Mouse (Mus musculus) lung, adult 2 months (tissue): ENCODE results near the gene Prr22. TPM values are rescaled to one million over a fixed set of nuclear protein-coding genes. Genes with fewer than 3 reads are reported as not detected.

ENCODE experiments used
- DNase-seq: peaks from one replicate; pipeline ENCODE4 v3.0.0; 2022
- H3K4me1 ChIP-seq: fragments of 200-500 bp; 2 replicates; pipeline ENCODE4 v1.6.1; 2011; ENCODE audit warnings: low read length; ENCODE audit not compliant: control insufficient read depth, insufficient read depth
- H3K4me3 ChIP-seq: fragments of 200-500 bp; replicated peaks from 2 replicates; pipeline ENCODE3; 2011; ENCODE audit warnings: low read depth, mild to moderate bottlenecking, control low read depth, low read length; ENCODE audit errors: extremely low read depth
- CTCF ChIP-seq: fragments of 200-500 bp; IDR thresholded peaks from 2 replicates; pipeline ENCODE4 v1.5.1; 2011; ENCODE audit warnings: mild to moderate bottlenecking, low read length, control low read depth; ENCODE audit not compliant: insufficient read depth
- POLR2A ChIP-seq: fragments of 200-500 bp; IDR thresholded peaks from 2 replicates; pipeline ENCODE4 v1.6.1; 2011; ENCODE audit warnings: low read depth, mild to moderate bottlenecking, control low read depth, low read length, borderline replicate concordance; ENCODE audit errors: extremely low read depth
- WGBS: fragments of 180-500 bp; shearing (Covaris S2); methylation state at CpG from one replicate; pipeline ENCODE4 v1.1.7; 2018; 5-methylcytosine and 5-hydroxymethylcytosine counted together
- polyA plus RNA-seq: library from polyadenylated mRNA; depleted of rRNA; stranded (reverse); fragments of >200 nt; gene quantifications from 2 replicates; pipeline ENCODE4 v1.2.3, GENCODE M21; 2012; rRNA removed

The Prr22 gene
- polyA plus RNA-seq, 1 experiment: 1.6 TPM

- peak; percentile 36 for DNase-seq
Observed at GRCm38 (mm10) chr17:56819694-56820111, 49.7 kb downstream of the Prr22 start.

More at GRCm38 (mm10) chr17:56819694-56820111, 49.7 kb downstream of the Prr22 start:
- peaks cover 12% of the 10 kb centered on the region for H3K4me1 ChIP-seq
- TF ChIP-seq CTCF (no peak), POLR2A (no peak)
- no peak overlapping the region for H3K4me3 ChIP-seq
- WGBS: 49% methylated on average over 8 of the region's 8 CpGs

Other genes with a start within 250 kb of the Prr22 start
- 10.2 and 16.7 TPM in 2 replicates for gene Gm20219, start 215.9 kb upstream of the Prr22 start, polyA plus RNA-seq
- 92.1 and 99.5 TPM in 2 replicates for gene Safb2, start 185.7 kb upstream of the Prr22 start, polyA plus RNA-seq
- gene Safb, start 185.4 kb upstream of the Prr22 start, polyA plus RNA-seq: 102 and 115 TPM in 2 replicates
- 81.7 and 104 TPM in 2 replicates for gene 2410015M20Rik, start 160.5 kb upstream of the Prr22 start, polyA plus RNA-seq
- 1,247 and 2,140 TPM in 2 replicates for gene Rpl36, start 156.8 kb upstream of the Prr22 start, polyA plus RNA-seq
- 48.9 and 53.9 TPM in 2 replicates for gene Lonp1, start 143.4 kb upstream of the Prr22 start, polyA plus RNA-seq
- gene Catsperd, start 142.1 kb upstream of the Prr22 start, polyA plus RNA-seq: 0.16 and 0.43 TPM in 2 replicates
- gene Ranbp3, start 97.0 kb upstream of the Prr22 start, polyA plus RNA-seq: 69.0 and 74.2 TPM in 2 replicates
- gene Ndufa11, start 52.5 kb upstream of the Prr22 start, polyA plus RNA-seq: 348 and 393 TPM in 2 replicates
- gene Vmac, start 52.2 kb upstream of the Prr22 start, polyA plus RNA-seq: 31.9 and 32.4 TPM in 2 replicates
- 17.3 and 23.2 TPM in 2 replicates for gene Nrtn, start 12.7 kb upstream of the Prr22 start, polyA plus RNA-seq
- gene Dus3l, start 5.5 kb upstream of the Prr22 start, polyA plus RNA-seq: 81.7 and 84.5 TPM in 2 replicates
- gene Rfx2, start 60.8 kb downstream of the Prr22 start, polyA plus RNA-seq: 24.1 and 27.2 TPM in 2 replicates
- not detected in 2 replicates for gene Acsbg2, start 104.2 kb downstream of the Prr22 start, polyA plus RNA-seq
- 0.11 and 0.19 TPM in 2 replicates for gene 1700061G19Rik, start 105.2 kb downstream of the Prr22 start, polyA plus RNA-seq
- 58.2 and 59.4 TPM in 2 replicates for gene Mllt1, start 165.2 kb downstream of the Prr22 start, polyA plus RNA-seq
- 0.25 and 6.2 TPM in 2 replicates for gene Acer1, start 211.9 kb downstream of the Prr22 start, polyA plus RNA-seq
- gene Clpp, start 220.1 kb downstream of the Prr22 start, polyA plus RNA-seq: 103 and 108 TPM in 2 replicates
- gene Alkbh7, start 227.1 kb downstream of the Prr22 start, polyA plus RNA-seq: 24.1 and 26.0 TPM in 2 replicates
- gene Pspn, start 229.8 kb downstream of the Prr22 start, polyA plus RNA-seq: not detected in 2 replicates
- 22.3 and 23.4 TPM in 2 replicates for gene Gtf2f1, start 241.0 kb downstream of the Prr22 start, polyA plus RNA-seq
- gene Gm17949, start 241.2 kb downstream of the Prr22 start, polyA plus RNA-seq: 0.13 and 0.16 TPM in 2 replicates